Mouse (Mus musculus): Measurements from ENCODE around the gene Plch2. TPM values are rescaled to one million over a fixed set of nuclear protein-coding genes. Genes with fewer than 3 reads are reported as not detected.

Gene Plch2
- polyA plus RNA-seq, 1 experiment from 2014 or later: 1.0 TPM

DNA sequence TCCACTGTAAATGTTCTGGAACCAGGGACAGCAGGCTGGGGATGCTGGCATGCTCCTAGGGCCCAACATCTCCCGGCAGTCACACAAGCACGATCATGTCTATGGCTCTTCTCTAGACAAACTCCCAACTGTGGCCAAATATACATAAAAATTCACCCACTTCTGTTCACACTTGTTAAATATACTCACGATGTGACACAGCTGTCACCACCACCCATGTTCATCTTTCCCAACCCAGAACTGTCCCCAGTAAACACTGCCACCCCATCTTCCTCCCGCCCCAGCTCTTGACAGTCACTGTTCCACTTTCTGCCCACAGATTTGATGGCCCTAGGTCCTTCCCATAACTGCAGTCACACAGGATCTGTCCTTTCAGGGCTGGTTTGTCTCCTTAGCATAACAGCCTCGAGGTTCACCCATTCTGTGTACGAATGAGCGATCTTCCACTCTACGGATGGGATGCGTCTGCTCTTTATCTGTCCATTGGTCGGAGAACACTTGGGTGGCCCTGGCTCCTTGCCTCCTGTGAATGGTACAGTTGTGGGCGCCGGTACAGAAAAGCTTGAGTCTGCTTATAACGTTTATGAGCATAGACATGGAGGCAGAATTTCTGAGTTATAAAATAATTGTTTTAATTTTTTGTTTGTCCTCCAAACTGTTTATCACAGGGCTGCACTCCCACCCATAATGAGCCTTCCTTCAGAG is 99.1 kb downstream of the Plch2 start:
- Histone ChIP-seq H3K4me1 (ENCODE audit: control insufficient read depth, insufficient read depth, low read length) (peaks cover 20% of the 10 kb centered on the region), H3K9me3 (replicated peaks; ENCODE audit: control insufficient read depth, low read length) (no peaks in the 10 kb centered on the region), H3K4me2 (ENCODE audit: low read depth, low read length) (no peak overlapping the region)

DNA sequence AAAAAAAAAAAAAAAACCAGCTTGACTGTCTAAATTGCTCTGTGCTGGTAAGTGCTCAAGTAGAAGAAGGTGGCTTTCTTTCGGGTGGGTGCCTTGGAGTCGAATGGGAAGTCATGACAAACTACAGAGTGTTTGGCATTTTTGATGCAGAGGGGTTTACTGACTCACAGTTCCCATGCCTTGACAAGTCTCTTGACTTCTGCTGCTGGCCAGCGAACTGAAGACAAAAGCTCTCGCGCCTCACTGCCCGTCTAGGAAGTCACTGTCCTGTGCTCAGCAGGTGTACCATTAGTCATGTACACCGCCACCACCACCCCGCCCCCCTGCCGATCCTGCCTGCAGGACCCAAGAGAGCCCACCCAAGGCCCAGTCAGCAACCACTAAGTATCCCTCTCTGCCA is 100.0 kb downstream of the Plch2 start:
- no peaks in the 10 kb centered on the region for H3K36me3 ChIP-seq (ENCODE audit: control insufficient read depth, insufficient read depth)
- H3K4me3 ChIP-seq (ENCODE audit: low read length): no peak overlapping the region
- no peaks in the 10 kb centered on the region for H3K9me3 ChIP-seq (replicated peaks; ENCODE audit: control insufficient read depth, low read length)
- ATAC-seq (replicated peaks; ENCODE audit: extremely low read depth, insufficient read depth, low FRiP score): no peak
- peaks cover 20% of the 10 kb centered on the region for H3K4me1 ChIP-seq (ENCODE audit: control insufficient read depth, insufficient read depth, low read length)
- no peak overlapping the region for H3K4me2 ChIP-seq (ENCODE audit: low read depth, low read length)
- 49% methylated on average over 9 of the region's 9 CpGs for WGBS
- H3K27me3 ChIP-seq (ENCODE audit: control insufficient read depth, insufficient read depth, low read length): peaks cover 84% of the 10 kb centered on the region
- no peak overlapping the region for H3K9ac ChIP-seq (ENCODE audit: low read length)
- H3K27ac ChIP-seq (ENCODE audit: low read length): no peak overlapping the region

More for the DNA sequence above, 99.1 kb downstream of the Plch2 start:
- Histone ChIP-seq H3K4me3 (ENCODE audit: low read length) (no peak overlapping the region), H3K9ac (ENCODE audit: low read length) (no peak overlapping the region), H3K27me3 (ENCODE audit: control insufficient read depth, insufficient read depth, low read length) (peaks cover 85% of the 10 kb centered on the region), H3K27ac (ENCODE audit: low read length) (no peak overlapping the region), H3K36me3 (ENCODE audit: control insufficient read depth, insufficient read depth) (no peaks in the 10 kb centered on the region)
- no peak for ATAC-seq (replicated peaks; ENCODE audit: extremely low read depth, insufficient read depth, low FRiP score)
- WGBS: 44% methylated on average over 13 of the region's 13 CpGs

DNA sequence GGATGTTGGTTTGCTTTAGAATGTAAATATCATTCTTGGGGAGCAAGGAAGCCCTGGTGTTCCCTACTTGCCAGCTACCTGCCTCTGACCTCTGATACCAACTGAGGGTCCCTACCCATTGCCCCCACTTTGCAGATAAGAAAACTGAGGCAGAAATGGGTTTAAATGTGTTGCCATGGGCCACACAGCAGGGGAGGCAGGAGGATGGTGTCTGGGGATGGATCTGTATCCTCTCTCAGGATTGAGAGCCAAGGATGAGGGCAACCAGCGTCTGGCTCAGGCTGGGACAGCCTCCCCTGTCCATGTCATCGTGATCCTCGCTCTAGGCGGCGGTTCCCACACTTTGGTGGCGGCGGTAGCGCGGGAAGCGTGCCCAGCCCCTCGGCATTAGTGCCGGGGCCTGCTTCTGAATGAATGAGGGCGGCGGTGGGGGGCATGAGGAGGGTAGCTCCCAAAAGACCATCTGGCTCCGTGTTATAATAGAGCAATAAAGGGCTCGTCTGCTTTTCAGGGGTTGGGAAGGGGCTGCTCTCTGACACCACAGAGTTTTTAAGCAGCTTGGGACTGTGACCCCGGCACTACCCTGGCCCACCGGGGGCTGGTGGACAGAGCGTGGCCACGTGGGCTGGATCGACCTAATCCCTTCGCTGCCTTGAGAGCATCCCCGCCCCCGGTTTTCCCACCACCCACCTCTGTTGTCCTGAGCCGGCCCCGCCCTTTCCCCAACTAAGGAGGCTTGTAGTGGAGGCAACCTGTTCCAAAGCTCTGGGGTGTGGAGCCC is 103.9 kb downstream of the Plch2 start:
- no peak overlapping the region for H3K4me2 ChIP-seq (ENCODE audit: low read depth, low read length)
- H3K9me3 ChIP-seq (replicated peaks; ENCODE audit: control insufficient read depth, low read length): no peaks in the 10 kb centered on the region
- H3K9ac ChIP-seq (ENCODE audit: low read length): no peak overlapping the region
- no peak overlapping the region for H3K27ac ChIP-seq (ENCODE audit: low read length)
- 4% methylated on average over 26 of the region's 26 CpGs for WGBS
- H3K27me3 ChIP-seq (ENCODE audit: control insufficient read depth, insufficient read depth, low read length): peaks cover 79% of the 10 kb centered on the region
- H3K4me3 ChIP-seq (ENCODE audit: low read length): no peak overlapping the region
- no peak for ATAC-seq (replicated peaks; ENCODE audit: extremely low read depth, insufficient read depth, low FRiP score)
- no peaks in the 10 kb centered on the region for H3K36me3 ChIP-seq (ENCODE audit: control insufficient read depth, insufficient read depth)
- H3K4me1 ChIP-seq (ENCODE audit: control insufficient read depth, insufficient read depth, low read length): peaks cover 2% of the 10 kb centered on the region; the same call in 1 of the 2 replicates

DNA sequence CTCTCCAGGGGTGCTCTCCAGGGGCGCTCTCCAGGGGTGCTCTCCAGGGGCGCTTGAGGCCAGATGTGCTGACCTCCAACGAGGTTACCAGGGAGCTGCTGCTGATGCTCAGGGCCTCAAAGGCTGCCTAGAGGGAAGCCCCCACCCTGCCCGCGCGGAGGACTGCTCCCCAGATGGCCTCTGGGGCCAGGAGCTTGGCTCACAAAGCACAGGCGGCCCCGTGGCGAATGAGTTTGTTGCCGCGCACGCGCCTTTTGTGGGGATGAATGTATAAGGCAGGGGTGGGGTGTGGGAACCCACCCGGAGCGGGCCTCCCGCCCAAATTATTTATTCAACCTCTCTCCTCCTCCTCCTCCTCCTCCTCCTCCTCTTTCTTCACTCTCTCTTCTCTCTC is 107.0 kb downstream of the Plch2 start:
- Histone ChIP-seq H3K36me3 (ENCODE audit: control insufficient read depth, insufficient read depth) (no peaks in the 10 kb centered on the region), H3K4me3 (ENCODE audit: low read length) (no peak overlapping the region), H3K4me2 (ENCODE audit: low read depth, low read length) (no peak overlapping the region), H3K27me3 (ENCODE audit: control insufficient read depth, insufficient read depth, low read length) (peaks cover 60% of the 10 kb centered on the region), H3K9me3 (replicated peaks; ENCODE audit: control insufficient read depth, low read length) (no peaks in the 10 kb centered on the region), H3K9ac (ENCODE audit: low read length) (no peak overlapping the region), H3K4me1 (ENCODE audit: control insufficient read depth, insufficient read depth, low read length) (peaks cover 8% of the 10 kb centered on the region), H3K27ac (ENCODE audit: low read length) (no peak overlapping the region)
- no peak for ATAC-seq (replicated peaks; ENCODE audit: extremely low read depth, insufficient read depth, low FRiP score)
- 15% methylated on average over 16 of the region's 16 CpGs for WGBS

DNA sequence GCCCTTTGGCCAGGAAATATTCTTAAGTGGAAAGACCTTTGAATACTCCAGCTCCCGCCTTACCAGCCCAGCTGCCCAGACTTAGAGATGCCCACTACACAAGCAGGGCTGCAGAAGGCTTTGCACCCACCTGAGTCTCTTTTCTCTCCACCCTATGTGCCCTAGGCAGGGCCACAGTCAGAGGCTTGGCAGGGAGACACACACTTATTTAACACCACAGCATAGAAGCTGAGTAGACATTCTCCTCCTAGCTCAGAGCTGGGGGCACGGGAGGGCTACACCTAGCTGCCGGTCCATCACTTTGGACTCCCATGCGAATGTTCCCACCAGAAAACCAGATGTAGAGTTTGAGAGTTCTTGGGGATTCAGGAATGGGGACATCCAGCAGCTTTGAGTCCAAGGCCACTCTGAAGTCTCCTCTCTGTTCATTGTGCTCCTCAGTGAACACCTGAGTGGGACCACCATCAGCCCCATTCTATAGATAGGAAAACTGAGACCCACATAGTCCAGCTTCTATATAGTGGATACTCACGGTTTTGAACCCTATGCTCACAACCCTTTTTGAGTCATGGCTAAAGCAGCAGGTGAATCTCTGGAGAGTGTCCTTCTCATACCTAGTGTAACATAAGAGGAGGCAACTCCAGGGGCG is 107.5 kb downstream of the Plch2 start:
- Histone ChIP-seq H3K27ac (ENCODE audit: low read length) (no peak overlapping the region), H3K4me2 (ENCODE audit: low read depth, low read length) (no peak overlapping the region), H3K36me3 (ENCODE audit: control insufficient read depth, insufficient read depth) (no peaks in the 10 kb centered on the region), H3K9ac (ENCODE audit: low read length) (no peak overlapping the region), H3K4me1 (ENCODE audit: control insufficient read depth, insufficient read depth, low read length) (peaks cover 8% of the 10 kb centered on the region), H3K4me3 (ENCODE audit: low read length) (no peak overlapping the region), H3K27me3 (ENCODE audit: control insufficient read depth, insufficient read depth, low read length) (peaks cover 55% of the 10 kb centered on the region), H3K9me3 (replicated peaks; ENCODE audit: control insufficient read depth, low read length) (no peaks in the 10 kb centered on the region)
- WGBS: 63% methylated on average over 6 of the region's 6 CpGs
- ATAC-seq (replicated peaks; ENCODE audit: extremely low read depth, insufficient read depth, low FRiP score): no peak

DNA sequence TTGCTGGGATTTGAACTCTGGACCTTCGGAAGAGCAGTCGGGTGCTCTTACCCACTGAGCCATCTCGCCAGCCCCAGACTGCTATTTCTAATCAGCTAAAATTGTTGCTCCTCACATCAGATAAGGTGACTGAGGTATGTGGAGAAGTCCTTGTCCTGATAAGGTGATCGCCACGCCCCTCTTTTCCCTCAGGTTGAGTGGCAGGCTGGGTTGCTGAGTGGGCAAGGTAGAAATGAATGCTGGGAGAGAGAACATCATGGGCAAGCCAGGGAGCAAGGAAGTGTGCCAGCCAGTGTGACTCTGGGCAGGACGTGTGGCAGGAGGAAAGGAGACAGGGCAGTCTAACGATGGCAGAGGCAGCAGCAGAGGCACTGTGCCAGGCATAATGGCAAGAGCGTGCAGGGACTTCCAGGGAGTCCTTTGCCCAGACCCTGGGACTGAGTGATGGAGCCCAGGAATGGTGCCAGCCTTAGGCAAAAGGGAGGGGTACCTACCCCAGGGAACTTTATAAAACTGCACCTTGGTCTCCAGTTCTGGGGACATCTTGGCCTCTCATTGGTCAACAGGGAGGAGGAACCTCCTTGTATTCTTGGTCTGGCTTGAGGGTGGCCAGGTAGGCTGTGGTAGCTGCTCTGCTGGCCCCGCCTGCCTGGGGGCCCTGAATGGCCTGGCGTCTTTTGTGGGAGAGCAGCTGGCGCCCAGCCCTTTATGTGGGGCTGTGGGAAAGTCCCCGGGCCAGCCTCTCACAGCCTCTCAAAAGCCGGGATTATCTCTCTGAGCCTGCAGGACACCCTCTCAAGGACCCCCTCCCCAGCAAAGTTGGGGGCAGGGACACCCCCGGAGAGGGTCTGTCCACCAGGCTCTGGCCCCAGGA is 108.3 kb downstream of the Plch2 start:
- no peak for ATAC-seq (replicated peaks; ENCODE audit: extremely low read depth, insufficient read depth, low FRiP score)
- no peaks in the 10 kb centered on the region for H3K36me3 ChIP-seq (ENCODE audit: control insufficient read depth, insufficient read depth)
- no peak overlapping the region for H3K4me2 ChIP-seq (ENCODE audit: low read depth, low read length)
- peaks cover 8% of the 10 kb centered on the region for H3K4me1 ChIP-seq (ENCODE audit: control insufficient read depth, insufficient read depth, low read length)
- peaks cover 47% of the 10 kb centered on the region for H3K27me3 ChIP-seq (ENCODE audit: control insufficient read depth, insufficient read depth, low read length)
- no peak overlapping the region for H3K9ac ChIP-seq (ENCODE audit: low read length)
- WGBS: 42% methylated on average over 14 of the region's 14 CpGs
- no peak overlapping the region for H3K27ac ChIP-seq (ENCODE audit: low read length)
- H3K9me3 ChIP-seq (replicated peaks; ENCODE audit: control insufficient read depth, low read length): no peaks in the 10 kb centered on the region
- H3K4me3 ChIP-seq (ENCODE audit: low read length): no peak overlapping the region

DNA sequence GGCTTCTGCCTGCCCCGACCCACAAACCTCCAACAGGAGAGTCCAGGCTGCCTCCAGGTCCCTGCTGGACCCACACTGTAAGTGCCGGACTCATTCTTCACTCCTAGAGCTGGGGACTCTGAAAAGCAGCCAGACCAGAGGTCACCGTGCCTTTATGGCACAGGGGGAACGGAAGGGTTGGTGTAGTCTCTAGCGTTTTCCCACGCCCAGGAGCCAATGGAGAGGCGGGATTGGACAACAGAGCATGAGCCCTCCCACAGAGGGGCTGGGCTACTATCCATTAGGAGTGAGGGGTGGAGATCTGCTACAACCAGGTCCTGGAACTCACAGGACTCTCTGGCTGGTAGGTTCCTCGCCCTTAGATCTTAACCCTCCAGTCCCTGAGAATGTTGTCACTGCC is 110.3 kb downstream of the Plch2 start:
- Histone ChIP-seq H3K36me3 (ENCODE audit: control insufficient read depth, insufficient read depth) (no peaks in the 10 kb centered on the region), H3K9ac (ENCODE audit: low read length) (peak overlapping the region; percentile 52), H3K9me3 (replicated peaks; ENCODE audit: control insufficient read depth, low read length) (no peaks in the 10 kb centered on the region), H3K4me3 (ENCODE audit: low read length) (peak overlapping the region; percentile 44), H3K4me2 (ENCODE audit: low read depth, low read length) (peak overlapping the region; percentile 64), H3K27me3 (ENCODE audit: control insufficient read depth, insufficient read depth, low read length) (peaks cover 29% of the 10 kb centered on the region), H3K4me1 (ENCODE audit: control insufficient read depth, insufficient read depth, low read length) (peaks cover 8% of the 10 kb centered on the region), H3K27ac (ENCODE audit: low read length) (peak overlapping the region; percentile 56; the same call in 1 of the 2 replicates)
- WGBS: 4% methylated on average over 8 of the region's 8 CpGs
- ATAC-seq (replicated peaks; ENCODE audit: extremely low read depth, insufficient read depth, low FRiP score): peak; percentile 89

DNA sequence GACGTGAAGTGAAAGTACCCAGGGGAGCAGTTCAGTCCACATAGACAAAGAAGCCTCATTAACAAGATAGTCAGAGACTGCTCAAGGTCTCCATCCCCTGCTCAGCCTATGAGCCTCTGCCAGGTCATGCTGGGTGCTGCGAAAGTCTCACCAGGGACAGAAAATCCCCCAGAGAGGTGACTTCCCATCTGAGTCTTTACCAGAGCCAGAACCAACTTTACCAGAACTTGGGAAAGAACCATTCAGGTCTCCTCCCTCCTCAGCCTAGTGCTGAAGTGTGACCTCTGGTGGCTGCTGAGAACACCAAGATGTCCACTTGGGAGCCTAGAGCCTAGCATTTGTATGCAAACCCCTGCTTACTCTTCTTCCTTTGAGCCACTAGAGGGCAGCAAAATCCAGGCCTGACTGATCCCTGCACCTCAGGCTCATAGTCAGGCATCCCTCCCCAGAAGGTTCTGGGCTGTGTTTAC is 112.4 kb downstream of the Plch2 start:
- Histone ChIP-seq H3K4me3 (ENCODE audit: low read length) (no peak overlapping the region), H3K27me3 (ENCODE audit: control insufficient read depth, insufficient read depth, low read length) (peaks cover 12% of the 10 kb centered on the region), H3K4me1 (ENCODE audit: control insufficient read depth, insufficient read depth, low read length) (peaks cover 8% of the 10 kb centered on the region), H3K9ac (ENCODE audit: low read length) (no peak overlapping the region), H3K27ac (ENCODE audit: low read length) (no peak overlapping the region), H3K4me2 (ENCODE audit: low read depth, low read length) (no peak overlapping the region), H3K9me3 (replicated peaks; ENCODE audit: control insufficient read depth, low read length) (no peaks in the 10 kb centered on the region), H3K36me3 (ENCODE audit: control insufficient read depth, insufficient read depth) (no peaks in the 10 kb centered on the region)
- peak; percentile 71 for ATAC-seq (replicated peaks; ENCODE audit: extremely low read depth, insufficient read depth, low FRiP score)
- WGBS: 21% methylated on average over 2 of the region's 2 CpGs
